In genomic region chr15:77765484-77766093, GRCm38 (mm10) we compare ENCODE assay signal across 38 mouse cellular contexts. TPM values are rescaled to one million over a fixed set of nuclear protein-coding genes. Genes with fewer than 3 reads are reported as not detected.
DNase-seq lines count a peak whose midpoint lies in the region; ATAC-seq and TF ChIP-seq lines count a peak whose summit lies in the region.
"Had no signal": no experiment of that assay in that cellular context is flagged by ENCODE, and none has a peak within 500 bp of the region (broad histone marks: within the 10 kb centered on the region; RNA-seq: fewer than 3 reads in every experiment).

No protein-coding gene starts in this region.

- H3K4me1 ChIP-seq in heart, adult 2 months (ENCODE audit: control insufficient read depth, insufficient read depth, low read length), result peaks cover 9% of the 10 kb centered on the region
- no peaks in the 10 kb centered on the region for H3K4me1 ChIP-seq in lung, embryonic 14.5 days (ENCODE audit: insufficient read depth)
- H3K4me1 ChIP-seq in lung, adult 2 months (ENCODE audit: control insufficient read depth, insufficient read depth, low read length), result peaks cover 14% of the 10 kb centered on the region
- peaks cover 3% of the 10 kb centered on the region; the same call in 1 of the 2 replicates for H3K4me1 ChIP-seq in testis, adult 2 months (ENCODE audit: control insufficient read depth, insufficient read depth, low read length)
- H3K4me1 ChIP-seq: embryonic facial prominence, embryonic 10.5 days; embryonic facial prominence, embryonic 15.5 days; forebrain, embryonic 12.5 days; kidney, embryonic 15.5 days; midbrain, embryonic 12.5 days; neural tube, embryonic 13.5 days had no signal

- TF ChIP-seq EP300 in heart, adult 2 months (IDR thresholded peaks at IDR 0.05; ENCODE audit: insufficient read depth, low read depth, low read length), result no peak

- 76% methylated on average over 16 of the region's 16 CpGs for WGBS in heart, adult 2 months
- 89% methylated on average over 16 of the region's 16 CpGs for WGBS in lung, embryonic 14.5 days
- 81% methylated on average over 16 of the region's 16 CpGs for WGBS in lung, adult 2 months

- peak overlapping the region; percentile 63 for H3K27ac ChIP-seq in heart, adult 2 months
- H3K27ac ChIP-seq in lung, embryonic 14.5 days (ENCODE audit: low read depth), result peak overlapping the region; percentile 30; the same call in 1 of the 2 replicates
- peak overlapping the region; percentile 14; the same call in 1 of the 2 replicates for H3K27ac ChIP-seq in testis, adult 2 months (ENCODE audit: control insufficient read depth, insufficient read depth, low read depth, low read length)
- H3K27ac ChIP-seq: embryonic facial prominence, embryonic 10.5 days; embryonic facial prominence, embryonic 15.5 days; forebrain, embryonic 12.5 days; kidney, embryonic 15.5 days; midbrain, embryonic 12.5 days; neural tube, embryonic 13.5 days had no signal

- peaks cover 3% of the 10 kb centered on the region for H3K36me3 ChIP-seq in heart, adult 2 months (ENCODE audit: control insufficient read depth, insufficient read depth, low read length)
- H3K36me3 ChIP-seq in lung, embryonic 14.5 days (ENCODE audit: insufficient read depth), result peaks cover 100% of the 10 kb centered on the region
- H3K36me3 ChIP-seq in testis, adult 2 months (ENCODE audit: control insufficient read depth, insufficient read depth, low read length), result no peaks in the 10 kb centered on the region
- peaks cover 96% of the 10 kb centered on the region for H3K36me3 ChIP-seq in myocyte (ENCODE audit: control insufficient read depth, insufficient read depth)

- no peak overlapping the region for H3K4me3 ChIP-seq in heart, adult 2 months
- no peak overlapping the region for H3K4me3 ChIP-seq in lung, embryonic 14.5 days (ENCODE audit: low read depth, low read length)
- H3K4me3 ChIP-seq in lung, adult 2 months (replicated peaks; ENCODE audit: extremely low read depth, low read depth, low read length), result no peak overlapping the region
- no peak overlapping the region for H3K4me3 ChIP-seq in testis, adult 2 months (ENCODE audit: control insufficient read depth, low read depth, low read length)
- H3K4me3 ChIP-seq in myocyte, result no peak overlapping the region
- H3K4me3 ChIP-seq: embryonic facial prominence, embryonic 10.5 days; embryonic facial prominence, embryonic 15.5 days; forebrain, embryonic 12.5 days; kidney, embryonic 15.5 days; midbrain, embryonic 12.5 days; neural tube, embryonic 13.5 days had no signal

- DNase-seq in heart, adult 2 months, result no peak
- DNase-seq in heart, postnatal 10 days, result no peak
- no peak for DNase-seq in lung, embryonic 14.5 days
- no peak for DNase-seq in lung, adult 2 months
- DNase-seq in testis, postnatal 14 days (ENCODE audit: low spot score), result no peak
- no peak for DNase-seq in cerebellum, postnatal 10 days
- DNase-seq: adrenal gland, postnatal 25 days; cerebellum, adult 2 months; cerebellum, postnatal 25 days; forebrain, postnatal 0 days; gastrocnemius, postnatal 14 days; kidney, adult 18-20 months; kidney, postnatal 25 days; left cerebral cortex, postnatal 4 days; lung, adult 18-20 months; thymus, postnatal 4 days had no signal

- H3K79me2 ChIP-seq in heart, adult 2 months (replicated peaks; ENCODE audit: control insufficient read depth, insufficient read depth, low read length), result no peaks in the 10 kb centered on the region
- H3K79me2 ChIP-seq in myocyte (ENCODE audit: control insufficient read depth, insufficient read depth), result no peaks in the 10 kb centered on the region

- H3K4me2 ChIP-seq in lung, embryonic 14.5 days, result no peak overlapping the region
- no peak overlapping the region for H3K4me2 ChIP-seq in myocyte (ENCODE audit: low read depth)
- H3K4me2 ChIP-seq: embryonic facial prominence, embryonic 15.5 days; forebrain, embryonic 12.5 days; heart, embryonic 11.5 days; kidney, embryonic 15.5 days; liver, embryonic 11.5 days; midbrain, embryonic 12.5 days; neural tube, embryonic 13.5 days had no signal

- no peak overlapping the region for H3K9ac ChIP-seq in heart, adult 2 months (ENCODE audit: low read depth, low read length)
- no peak overlapping the region for H3K9ac ChIP-seq in lung, embryonic 14.5 days
- H3K9ac ChIP-seq: embryonic facial prominence, embryonic 15.5 days; forebrain, embryonic 12.5 days; forebrain, postnatal 0 days; kidney, embryonic 15.5 days; midbrain, embryonic 12.5 days; neural tube, embryonic 13.5 days had no signal

- no peak for TF ChIP-seq POLR2A in heart, adult 2 months (IDR thresholded peaks at IDR 0.05; ENCODE audit: insufficient read depth, low read depth, low read length)
- no peak for TF ChIP-seq POLR2A in lung, adult 2 months (IDR thresholded peaks at IDR 0.05; ENCODE audit: borderline replicate concordance, extremely low read depth, low read depth, low read length)
- no peak for TF ChIP-seq POLR2A in testis, adult 2 months (IDR thresholded peaks at IDR 0.05; ENCODE audit: control insufficient read depth, low read depth, low read length)
- peak; percentile 26 for TF ChIP-seq POLR2A in myocyte (IDR thresholded peaks at IDR 0.05; ENCODE audit: insufficient read length, low read depth)

- no peaks in the 10 kb centered on the region for H3K27me3 ChIP-seq in heart, adult 2 months (ENCODE audit: control insufficient read depth, insufficient read depth, low read length)
- H3K27me3 ChIP-seq in lung, embryonic 14.5 days (ENCODE audit: insufficient read depth, low read length), result no peaks in the 10 kb centered on the region
- no peaks in the 10 kb centered on the region for H3K27me3 ChIP-seq in testis, adult 2 months (ENCODE audit: control insufficient read depth, insufficient read depth, low read length)
- no peaks in the 10 kb centered on the region for H3K27me3 ChIP-seq in myocyte (ENCODE audit: control insufficient read depth, insufficient read depth, insufficient read length)
- H3K27me3 ChIP-seq: embryonic facial prominence, embryonic 15.5 days; forebrain, embryonic 12.5 days; kidney, embryonic 15.5 days; midbrain, embryonic 12.5 days; neural tube, embryonic 13.5 days had no signal

- intact Hi-C loops in heart, adult 2 months (cut with DNase I), result no loop called here
- intact Hi-C loops in heart, postnatal 10 days (cut with DNase I), result no loop called here

- no peak for ATAC-seq in lung, embryonic 14.5 days (ENCODE audit: insufficient read depth)
- ATAC-seq: CD4-positive, CD25-positive, alpha-beta regulatory T cell, adult 4 months; forebrain, postnatal 0 days; hindbrain, embryonic 16.5 days had no signal

- TF ChIP-seq CTCF in heart, adult 2 months (IDR thresholded peaks at IDR 0.05), result no peak
- no peak for TF ChIP-seq CTCF in lung, embryonic 14.5 days (IDR thresholded peaks at IDR 0.05; ENCODE audit: low read depth)
- TF ChIP-seq CTCF in lung, adult 2 months (IDR thresholded peaks at IDR 0.05; ENCODE audit: insufficient read depth, low read length), result no peak
- TF ChIP-seq CTCF in testis, adult 2 months (IDR thresholded peaks at IDR 0.05; ENCODE audit: control insufficient read depth, insufficient read depth, insufficient replicate concordance, low read depth, low read length), result no peak

- H3ac ChIP-seq in myocyte (ENCODE audit: control insufficient read depth, insufficient read length), result no peak overlapping the region

- H3K9me3 ChIP-seq in lung, embryonic 14.5 days (ENCODE audit: low read depth, low read length), result no peaks in the 10 kb centered on the region
- H3K9me3 ChIP-seq: embryonic facial prominence, embryonic 10.5 days; embryonic facial prominence, embryonic 15.5 days; forebrain, embryonic 12.5 days; kidney, embryonic 15.5 days; midbrain, embryonic 12.5 days; neural tube, embryonic 13.5 days had no signal

TF ChIP-seq in myocyte, 11 proteins besides CTCF, POLR2A, EP300 and RAD21:
- TF ChIP-seq E2F4 (IDR thresholded peaks at IDR 0.05; ENCODE audit: insufficient read depth), result no peak
- peak; percentile 21 for TF ChIP-seq TCF3 (IDR thresholded peaks at IDR 0.05; ENCODE audit: insufficient read length, low read depth)
- TF ChIP-seq MYOD1 (IDR thresholded peaks at IDR 0.05; ENCODE audit: control insufficient read depth in 1 of 3, insufficient read length in 2 of 3, low read depth in 2 of 3), result peak in 2 of 3 experiments; percentile 67 to 96
- peak in 2 of 3 experiments; percentile 65 to 72 for TF ChIP-seq MYOG (IDR thresholded peaks at IDR 0.05; ENCODE audit: control insufficient read depth in 1 of 3, insufficient read depth in 1 of 3, insufficient read length in 2 of 3, low read depth in 2 of 3)
- peak; percentile 70 for TF ChIP-seq POLR2AphosphoS2 (IDR thresholded peaks at IDR 0.05; ENCODE audit: insufficient read length, low read depth)
TF ChIP-seq in myocyte: peak in this region for 4.

RNA-seq across cellular contexts. Expression of gene Apol8, which starts 8.8 kb away (rescaled TPM):
- total RNA-seq in heart, adult 2 months (2021), result under 1 TPM in 1 of 2 experiments, not detected in 1; 0.55 TPM
- polyA plus RNA-seq in heart, adult 2 months (2012; rRNA removed), result 0.06 TPM in 1 of 2 replicates, not detected in the other
- total RNA-seq in heart, postnatal 10 days (2021), result not detected
- polyA plus RNA-seq in lung, embryonic 14.5 days (2014; fragmentation: Nextera tagmentation; extraction: Ambion mirVana), result not detected in 2 replicates
- 0.05 TPM in 1 of 2 replicates, not detected in the other for polyA plus RNA-seq in lung, adult 2 months (2012; rRNA removed)
- polyA plus RNA-seq in testis, adult 2 months (2012; rRNA removed), result 0.17 TPM in 2 replicates
- 0.38 TPM for polyA plus RNA-seq in myocyte (2012; fragmentation: generic; extraction: Trizol)
- total RNA-seq: adrenal gland, adult 18-20 months; adrenal gland, postnatal 25 days; gastrocnemius, postnatal 14 days; granulocyte monocyte progenitor cell, adult 5-6 weeks; midbrain, postnatal 0 days had no signal
- polyA plus RNA-seq: CD4-positive, CD25-positive, alpha-beta regulatory T cell, adult 4 months; intestine, embryonic 14.5 days; neural tube, embryonic 13.5 days; thymus, postnatal 0 days had no signal

RNA-seq across cellular contexts. Expression of gene Apol9b, which starts 36.8 kb away (rescaled TPM):
- not detected for total RNA-seq in heart, adult 2 months (2021)
- 0.53 and 1.7 TPM in 2 replicates for polyA plus RNA-seq in heart, adult 2 months (2012; rRNA removed)
- not detected for total RNA-seq in heart, postnatal 10 days (2021)
- not detected in 2 replicates for polyA plus RNA-seq in lung, embryonic 14.5 days (2014; fragmentation: Nextera tagmentation; extraction: Ambion mirVana)
- 1.7 and 2.1 TPM in 2 replicates for polyA plus RNA-seq in lung, adult 2 months (2012; rRNA removed)
- not detected in 2 replicates for polyA plus RNA-seq in testis, adult 2 months (2012; rRNA removed)
- 63.1 TPM for polyA plus RNA-seq in myocyte (2012; fragmentation: generic; extraction: Trizol)
- total RNA-seq: forebrain, postnatal 0 days; gastrocnemius, postnatal 14 days; granulocyte monocyte progenitor cell, adult 5-6 weeks; layer of hippocampus, adult 8-10 months; layer of hippocampus, postnatal 25 days; megakaryocyte, adult 5-6 weeks had no signal
- polyA plus RNA-seq: brain, embryonic 14.5 days; embryonic facial prominence, embryonic 10.5 days; forebrain, embryonic 12.5 days; kidney, embryonic 15.5 days; liver, embryonic 11.5 days; midbrain, embryonic 12.5 days; midbrain, postnatal 0 days; stomach, embryonic 14.5 days had no signal

Comparison
In these comparisons a context has a peak if more than half of its experiments do, and no peak if none do; other contexts are left out.
1. RNA of gene Apol9b, which starts 36.8 kb away (polyA plus RNA-seq): 63.1 TPM in myocyte (single experiment); 1.7 to 2.1 TPM in lung, adult 2 months, 0.53 to 1.7 TPM in heart, adult 2 months, not detected in lung, embryonic 14.5 days and not detected in testis, adult 2 months; every median in the first group is over 10 times any median in the second.
2. Peak in every context shown above with its lines, with median percentiles within 50 percentile points of each other: H3K27ac ChIP-seq.